Mouse (Mus musculus) right cerebral cortex, postnatal 14 days (tissue): Measurements from ENCODE around the gene Zkscan5.
"Not testable (repeated sequence)": the region's sequence is repeated elsewhere in the genome, so short reads cannot be mapped to it uniquely, and the experiment has no call there.

ENCODE experiments used
- DNase-seq: peaks from one replicate; pipeline ENCODE4 v3.0.0; 2022

The Zkscan5 gene

DNA sequence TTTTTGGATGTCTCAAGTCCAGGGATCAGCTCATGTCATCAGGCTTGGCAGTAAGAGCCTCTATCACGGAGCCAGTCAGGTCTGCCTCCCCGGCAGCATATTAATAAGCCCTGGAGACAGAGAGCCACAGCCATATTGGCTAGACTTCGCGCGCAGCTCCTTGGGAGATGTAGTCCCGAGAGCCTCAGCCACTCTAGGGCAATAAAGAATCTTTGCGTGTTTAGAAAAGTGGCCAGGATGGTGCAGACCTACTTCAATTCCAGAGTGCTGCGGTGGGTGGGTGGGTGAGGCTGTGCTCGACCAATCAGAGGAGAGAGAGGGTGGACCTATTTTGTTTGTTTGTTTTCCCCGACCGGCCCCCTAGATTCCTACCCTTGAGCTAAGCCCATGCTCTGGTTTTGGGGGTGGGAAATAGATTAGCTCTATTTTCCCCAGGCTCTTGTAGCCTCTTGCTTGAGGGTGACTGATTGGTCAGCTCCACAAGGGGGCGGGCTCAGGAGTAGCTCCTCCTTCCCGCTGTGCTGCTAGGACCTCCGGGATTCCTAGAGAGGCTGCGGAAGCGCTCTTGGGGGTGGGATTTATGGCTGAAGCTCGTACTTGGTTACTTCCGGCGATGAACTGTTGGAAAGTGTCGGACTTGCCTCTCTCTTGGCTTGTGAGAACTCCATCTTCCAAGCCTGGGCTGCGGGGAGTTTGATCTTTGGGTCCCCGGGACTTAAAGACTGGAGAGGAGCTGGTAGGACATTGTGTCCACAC lies at the start of gene Zkscan5:
Gene Zkscan5 (plus strand): TSS at position 627 of the 756 bp plus-strand sequence.
- peak; percentile 98 for DNase-seq

DNA sequence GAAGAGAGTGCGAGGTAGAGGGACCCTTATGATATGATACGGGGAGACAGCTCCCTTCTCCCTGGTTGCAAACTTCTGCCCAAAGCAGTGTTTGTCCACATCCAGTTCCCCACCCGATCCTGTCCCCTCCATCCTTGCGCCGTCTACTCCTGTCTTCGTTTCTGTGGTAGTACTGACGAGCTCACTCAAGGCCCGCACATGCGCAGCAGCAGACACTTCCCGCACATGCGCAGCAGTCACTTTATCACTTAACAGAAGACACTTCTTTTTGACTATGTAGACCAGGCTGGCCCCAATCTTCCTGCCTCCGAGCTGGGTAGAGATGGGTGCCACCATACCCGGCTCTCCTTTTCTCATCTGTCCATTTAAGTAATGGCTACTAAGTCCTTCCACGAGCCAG lies 43.0 kb upstream of the Zkscan5 start:
- no peak for DNase-seq

DNA sequence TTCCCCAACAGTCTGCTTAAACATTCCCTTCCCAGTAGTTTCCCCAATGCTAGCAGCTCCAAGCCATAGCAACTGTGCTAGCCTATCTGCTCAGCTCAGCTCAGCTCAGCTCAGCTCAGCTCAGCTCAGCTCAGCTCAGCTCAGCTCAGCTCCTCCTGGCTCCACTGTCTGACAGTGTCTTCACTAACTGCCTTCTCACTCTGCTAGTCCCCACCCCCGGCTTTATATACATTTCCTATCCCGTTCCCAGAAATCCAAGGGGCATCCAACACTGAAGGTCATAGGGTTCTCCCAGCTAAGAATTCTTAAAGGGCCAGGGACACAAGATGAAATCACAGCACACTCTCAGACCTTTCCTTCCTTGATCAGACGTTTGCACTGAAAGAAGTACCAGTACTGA lies 39.7 kb upstream of the Zkscan5 start:
- DNase-seq: no peak

DNA sequence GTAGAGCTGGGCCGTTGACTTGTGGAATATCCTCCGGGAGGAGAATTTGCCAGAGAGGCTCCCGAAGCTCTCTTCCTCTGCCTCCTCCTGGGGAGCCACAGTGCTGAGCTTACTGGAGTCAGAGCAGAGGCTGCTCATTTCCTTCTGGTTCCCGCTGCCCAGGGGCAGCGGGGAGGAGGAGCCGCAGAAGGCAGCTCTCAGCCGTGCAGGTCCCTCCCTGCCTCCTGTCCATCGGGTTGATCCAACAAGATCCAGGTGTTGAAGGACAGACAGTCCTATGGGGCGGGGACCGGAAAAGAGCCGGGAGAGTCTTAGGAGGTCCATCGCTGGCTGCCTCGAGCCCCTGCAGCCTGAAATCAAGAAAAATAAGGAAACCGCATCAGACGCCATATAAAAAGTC lies 39.2 kb upstream of the Zkscan5 start:
- no peak for DNase-seq

DNA sequence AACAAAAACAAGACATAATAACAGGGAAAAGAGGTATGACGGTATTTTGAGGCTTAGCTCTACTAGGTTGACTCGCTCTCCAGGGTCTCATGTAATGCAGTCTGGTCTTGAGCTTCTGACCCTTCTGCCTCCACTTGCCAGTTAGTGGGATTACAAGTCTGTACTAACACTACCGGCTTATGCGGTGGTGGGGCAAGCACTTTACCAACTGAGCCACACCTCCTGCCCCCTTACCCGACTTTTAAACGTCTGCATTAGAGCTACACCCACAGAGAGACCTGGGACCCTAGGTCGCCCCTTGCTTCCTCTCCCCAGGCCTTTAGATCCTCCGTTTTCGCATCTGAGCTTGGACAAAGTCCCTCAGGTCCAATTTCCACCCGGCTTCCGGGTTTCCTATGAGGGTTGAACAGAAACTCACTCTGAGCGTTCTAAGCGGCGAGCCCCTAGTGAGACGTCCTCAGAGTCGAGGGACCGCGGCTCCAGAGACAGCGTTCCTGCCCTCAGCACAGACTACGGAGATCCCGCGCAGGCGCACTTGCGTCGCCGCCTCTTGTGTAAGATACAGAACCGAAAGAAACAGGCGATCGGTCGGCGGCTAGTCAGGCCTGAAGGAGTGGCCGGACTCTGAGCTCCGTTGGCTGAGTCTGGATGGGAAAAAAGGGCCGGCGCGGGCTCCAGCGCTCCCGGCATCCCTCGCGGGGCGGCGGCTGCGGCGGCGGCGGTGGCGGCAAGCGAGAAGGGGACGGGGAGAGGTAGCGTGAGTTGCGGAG lies 37.6 kb upstream of the Zkscan5 start, which contains the start of the genes Ptcd1 and Cpsf4:
Gene Ptcd1 (minus strand): TSS at position 573 of the 770 bp plus-strand sequence.
Gene Cpsf4 (plus strand): TSS at position 678 of the 770 bp plus-strand sequence.
- DNase-seq: peak; percentile 99

DNA sequence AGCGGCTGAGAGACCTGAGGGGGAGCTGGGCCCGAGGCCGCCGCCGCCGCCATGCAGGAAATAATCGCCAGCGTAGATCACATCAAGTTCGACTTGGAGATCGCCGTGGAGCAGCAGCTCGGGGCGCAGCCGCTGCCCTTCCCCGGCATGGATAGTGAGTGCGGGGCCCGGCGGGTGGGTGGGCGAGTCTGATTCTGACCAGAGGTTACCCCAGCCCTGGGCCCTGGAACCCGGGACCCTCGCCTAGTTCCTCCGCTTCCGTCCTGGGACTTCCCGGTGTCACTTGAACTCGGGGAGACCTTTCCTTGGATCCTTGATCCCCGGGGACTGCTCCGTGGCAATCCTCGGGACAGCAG lies 37.1 kb upstream of the Zkscan5 start:
- no peak for DNase-seq

DNA sequence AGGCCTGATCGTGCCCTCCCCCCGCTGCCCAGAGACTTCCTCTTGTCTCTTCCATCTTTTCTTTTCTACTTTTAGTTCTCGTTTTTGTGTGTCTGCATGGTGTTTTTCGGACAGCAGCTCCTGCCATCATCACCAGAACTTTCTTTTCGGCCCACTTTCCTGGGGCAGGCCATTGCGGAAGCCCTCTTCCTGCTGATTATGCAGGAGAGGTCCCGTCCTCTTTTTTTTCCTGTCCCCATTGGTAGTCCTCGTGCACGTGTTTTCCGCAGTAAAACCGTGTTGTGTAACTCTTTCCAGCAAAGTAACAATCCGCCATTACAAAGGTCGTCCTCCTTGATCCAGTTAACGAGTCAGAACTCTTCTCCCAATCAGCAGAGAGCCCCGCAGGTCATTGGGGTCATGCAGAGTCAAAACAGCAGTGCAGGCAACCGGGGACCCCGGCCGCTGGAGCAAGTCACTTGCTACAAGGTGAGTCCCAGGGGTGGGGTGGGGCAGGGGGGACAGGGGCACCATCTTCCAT lies 25.8 kb upstream of the Zkscan5 start:
- DNase-seq: no peak

DNA sequence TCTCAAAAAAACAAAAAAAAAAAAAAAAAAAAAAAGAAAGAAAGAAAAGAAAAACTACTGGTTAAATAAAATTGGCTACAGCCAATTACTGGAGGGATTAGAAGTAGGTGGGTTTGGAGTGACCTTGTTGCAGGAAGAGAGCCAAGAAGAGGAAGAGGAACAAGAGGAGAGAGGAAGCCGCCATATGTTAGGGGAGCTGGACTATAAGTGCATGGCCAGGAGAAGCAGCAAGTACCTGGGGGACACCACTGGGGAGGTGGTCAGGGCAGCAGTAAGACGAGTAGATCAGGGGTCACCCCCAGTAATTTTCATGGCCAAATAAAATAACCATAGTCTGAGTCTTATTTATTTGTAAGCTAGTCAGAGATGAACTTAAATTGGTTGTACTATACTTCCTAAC lies 19.1 kb upstream of the Zkscan5 start:
- DNase-seq: no peak

DNA sequence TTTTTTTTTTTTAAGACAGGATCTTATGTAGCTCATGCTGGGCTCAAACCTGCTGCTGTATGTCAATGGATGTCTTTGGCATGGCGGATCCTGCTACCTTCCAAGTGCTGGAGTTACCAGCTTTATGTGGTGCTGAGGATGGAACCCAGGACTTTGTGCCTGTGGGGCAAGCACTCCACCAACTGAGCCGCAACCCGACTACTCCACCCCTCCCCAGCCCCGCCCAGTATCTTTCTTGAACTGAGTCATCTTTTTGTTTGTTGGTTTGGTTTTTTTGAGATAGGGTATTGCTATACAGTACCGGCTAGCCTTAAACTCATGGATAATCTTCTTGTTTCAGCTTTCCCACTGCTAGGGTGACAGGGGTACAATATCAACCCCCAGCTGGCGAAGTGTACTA lies 14.9 kb upstream of the Zkscan5 start:
- DNase-seq: no peak

DNA sequence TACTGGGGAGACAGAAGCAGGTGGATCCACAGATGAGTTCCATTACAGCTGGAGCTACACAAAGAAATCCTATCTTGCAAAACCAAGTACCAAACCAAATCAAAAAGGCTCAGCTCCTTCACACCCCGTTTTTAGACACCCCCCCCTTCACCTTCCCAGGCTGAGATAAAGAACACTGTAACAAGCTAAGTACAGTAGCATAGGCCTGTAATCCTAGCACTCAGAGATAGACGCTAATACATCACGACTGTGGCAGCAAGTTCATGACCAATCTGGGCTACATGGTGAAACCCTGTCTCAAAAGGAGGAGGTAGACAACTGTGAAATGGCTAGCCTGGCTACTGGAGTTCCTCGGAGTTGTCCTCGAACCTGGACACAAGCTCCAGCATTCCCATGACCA lies 14.0 kb upstream of the Zkscan5 start:
- no peak for DNase-seq

DNA sequence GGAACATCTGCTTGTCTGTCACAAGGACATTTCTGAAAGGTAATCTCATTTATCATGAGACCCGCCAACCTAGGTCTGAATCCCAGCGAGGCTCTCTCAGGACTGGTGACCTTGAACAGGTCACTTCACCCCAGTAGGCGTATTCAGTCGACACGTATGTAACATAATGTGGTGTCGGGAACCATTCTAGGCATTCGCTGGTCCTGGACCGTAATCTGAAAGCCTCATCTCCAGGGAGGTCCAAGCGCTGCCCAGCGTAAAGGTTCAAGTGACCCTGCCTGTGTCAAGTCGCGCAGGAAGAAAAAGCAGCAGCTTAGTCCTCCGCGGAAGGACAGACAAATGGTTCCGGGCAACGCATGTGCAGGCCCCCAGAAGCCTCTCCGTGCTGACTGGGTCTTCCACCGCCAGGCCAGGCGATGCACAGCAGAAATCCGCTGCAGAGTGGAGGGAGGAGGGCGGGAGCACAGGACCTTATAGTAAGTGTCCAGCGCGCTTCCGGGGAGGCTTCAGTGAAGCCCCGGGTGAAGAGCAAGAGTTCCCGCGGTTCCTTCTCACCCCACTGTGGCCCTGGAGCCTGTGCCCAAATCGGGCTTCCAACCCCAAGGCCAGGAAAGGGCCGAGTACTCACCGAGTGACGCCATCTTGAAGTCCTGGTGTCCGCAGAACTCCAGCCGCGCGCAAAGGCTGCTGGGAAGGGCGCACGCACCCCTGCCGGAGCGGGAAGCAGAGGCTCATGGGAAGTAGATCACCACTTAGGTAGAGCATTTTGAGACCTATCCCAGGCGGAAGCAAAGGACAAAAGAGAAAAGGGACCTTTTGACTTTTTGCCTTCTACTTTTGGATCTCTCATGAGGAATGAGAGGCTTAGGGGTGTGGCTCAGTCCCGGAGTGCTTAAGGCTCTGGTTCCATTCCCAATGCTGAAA lies 13.2 kb upstream of the Zkscan5 start:
- DNase-seq: peak; percentile 89

DNA sequence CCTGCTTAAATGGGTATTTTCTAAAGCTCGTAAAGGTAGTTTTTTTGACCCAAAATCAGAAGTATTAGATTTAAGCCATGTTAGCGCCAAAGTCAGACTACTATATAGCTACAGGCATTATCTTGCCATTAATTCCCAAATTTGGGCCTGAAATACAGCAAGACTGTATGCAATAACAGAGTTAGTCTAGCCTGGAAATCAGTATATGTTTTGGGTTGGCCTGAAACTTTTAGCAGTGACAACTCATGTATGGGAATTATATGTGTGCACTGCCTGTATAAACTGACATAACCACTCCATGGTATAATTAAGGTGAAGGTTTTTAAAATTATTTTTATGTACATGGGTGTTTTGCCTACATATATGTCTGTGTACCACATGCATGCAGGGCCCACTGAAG lies 12.4 kb upstream of the Zkscan5 start, which contains the start of gene Atp5j2:
Gene Atp5j2 (minus strand): TSS at position 101 of the 400 bp plus-strand sequence.
- DNase-seq: no peak

DNA sequence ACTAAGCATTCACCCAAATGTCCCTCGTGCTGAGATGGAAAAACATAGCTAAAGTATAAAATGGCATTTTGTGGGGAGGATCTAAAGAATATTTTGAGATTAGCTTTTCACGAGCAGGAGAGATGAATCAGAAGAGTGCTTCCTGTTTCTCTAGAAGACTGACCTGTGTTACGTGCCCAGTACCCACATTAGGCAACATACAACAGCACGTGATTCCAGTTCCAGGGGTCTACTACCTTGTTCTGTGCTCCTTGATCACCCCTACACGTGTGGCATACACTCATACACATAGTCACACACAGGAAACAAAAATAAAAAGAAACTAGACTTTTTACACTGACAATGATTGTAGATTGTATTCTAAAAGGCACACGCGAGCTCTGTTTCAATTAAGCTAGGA lies 4.0 kb upstream of the Zkscan5 start:
- no peak for DNase-seq

DNA sequence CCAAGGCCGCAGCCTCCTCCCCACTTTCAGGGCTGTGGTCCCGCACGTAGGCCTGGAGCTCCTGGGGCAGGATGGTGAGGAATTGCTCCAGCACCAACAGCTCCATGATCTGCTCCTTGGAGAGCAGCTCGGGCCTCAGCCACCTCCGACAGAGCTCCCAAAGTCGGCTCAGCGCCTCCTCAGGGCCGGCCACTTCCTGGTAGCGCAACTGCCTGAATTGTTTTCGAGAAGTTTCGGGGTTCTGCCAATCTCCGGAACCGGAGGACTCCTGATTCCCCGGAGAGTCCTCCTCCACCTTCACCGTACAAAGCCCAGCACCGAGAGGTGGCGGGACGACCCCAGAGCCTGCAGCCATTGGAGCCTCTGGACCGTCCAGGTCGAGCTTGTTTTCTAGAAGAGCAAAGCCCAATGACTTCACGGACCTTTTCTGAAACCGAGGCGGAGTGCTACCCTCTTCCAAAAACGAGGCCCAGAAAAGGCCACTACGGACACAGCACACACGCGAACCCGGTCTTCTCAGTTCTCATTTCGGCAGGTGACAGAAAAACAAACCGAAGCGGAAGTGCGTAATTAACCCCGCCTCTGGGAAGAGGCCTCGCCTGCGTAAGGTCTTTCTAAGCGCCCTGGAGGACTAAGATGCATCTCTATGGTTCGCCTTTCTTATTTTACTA lies 2.9 kb upstream of the Zkscan5 start, which contains the start of gene Zkscan14:
Gene Zkscan14 (minus strand): TSS at position 548 of the 671 bp plus-strand sequence.
- peak; percentile 59 for DNase-seq

DNA sequence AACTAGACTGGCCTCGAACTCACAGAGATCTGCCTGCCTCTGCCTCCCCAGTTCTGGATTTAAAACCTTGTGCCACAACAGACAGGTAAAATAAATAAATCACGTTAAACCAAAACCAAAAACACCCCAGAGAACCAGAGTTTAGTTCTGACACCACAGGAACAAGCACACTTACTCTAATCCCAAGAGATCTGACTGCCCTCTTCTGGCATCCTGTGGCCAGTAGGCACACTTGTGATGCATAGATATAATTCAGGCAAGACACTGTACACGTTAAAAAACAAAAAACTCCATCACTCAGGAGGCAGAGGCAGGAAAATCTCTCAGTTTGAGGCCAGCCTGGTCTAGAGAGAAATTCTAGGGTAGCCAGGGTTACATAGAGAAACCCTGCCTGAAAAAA lies 1.9 kb upstream of the Zkscan5 start:
- DNase-seq: no peak

DNA sequence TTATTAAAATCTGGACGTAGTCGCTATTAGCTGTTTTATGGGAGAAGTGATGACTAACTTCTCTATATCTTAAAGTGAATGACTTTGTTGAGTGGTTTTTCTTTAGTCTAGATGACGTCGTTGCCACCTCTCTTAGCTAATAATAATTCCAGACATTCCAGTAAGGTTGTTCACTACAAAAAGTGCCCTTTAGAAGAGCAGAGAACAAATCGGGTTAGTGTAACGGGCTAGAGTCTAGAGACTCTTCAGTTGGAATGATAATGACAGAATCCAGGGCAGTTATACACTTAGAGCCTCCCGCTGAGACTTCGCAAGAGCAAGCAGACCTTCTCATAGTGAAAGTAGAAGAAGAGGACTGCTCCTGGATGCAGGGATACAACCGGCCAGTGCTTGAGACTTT lies 679 bp downstream of the Zkscan5 start:
- DNase-seq: no peak

DNA sequence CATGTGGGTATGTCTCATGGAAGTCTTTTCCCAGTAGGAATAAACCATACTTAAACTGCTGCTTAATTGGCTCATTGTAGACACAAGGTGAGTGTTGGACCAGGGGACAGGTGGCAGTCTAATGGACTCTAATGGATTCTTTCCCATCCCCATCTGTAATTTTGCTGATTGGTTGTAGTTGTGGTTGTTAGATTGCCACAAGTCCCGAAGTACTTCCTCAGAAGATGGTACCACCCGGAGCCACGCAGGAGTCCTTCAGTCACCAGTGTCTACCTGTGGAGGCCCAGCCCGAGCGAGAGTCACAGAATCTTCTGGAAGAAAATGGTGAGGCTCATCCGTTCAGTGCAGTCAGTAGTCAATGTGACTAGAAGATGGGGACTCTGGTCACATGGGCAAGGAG lies 3.0 kb downstream of the Zkscan5 start:
- DNase-seq: no peak

DNA sequence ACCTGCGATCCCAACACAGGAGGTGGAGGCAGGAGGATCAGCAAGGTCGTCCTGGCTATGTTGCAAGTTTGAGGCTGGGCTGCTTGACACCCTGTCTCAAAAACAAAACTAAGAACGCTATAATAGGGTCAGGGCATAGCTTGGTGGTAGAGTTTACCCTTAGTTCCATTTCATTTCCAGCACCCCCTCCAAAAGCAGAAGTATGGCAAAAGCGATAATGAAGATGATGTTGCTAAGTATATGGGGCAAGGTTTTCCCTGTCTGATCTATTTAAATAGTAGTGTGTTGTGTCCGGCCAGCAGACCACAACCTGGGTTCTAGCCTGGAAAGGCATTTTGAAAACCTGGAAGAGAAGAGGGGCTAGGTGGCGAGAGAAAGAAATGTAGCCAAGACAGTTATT lies 3.6 kb downstream of the Zkscan5 start:
- DNase-seq: no peak

DNA sequence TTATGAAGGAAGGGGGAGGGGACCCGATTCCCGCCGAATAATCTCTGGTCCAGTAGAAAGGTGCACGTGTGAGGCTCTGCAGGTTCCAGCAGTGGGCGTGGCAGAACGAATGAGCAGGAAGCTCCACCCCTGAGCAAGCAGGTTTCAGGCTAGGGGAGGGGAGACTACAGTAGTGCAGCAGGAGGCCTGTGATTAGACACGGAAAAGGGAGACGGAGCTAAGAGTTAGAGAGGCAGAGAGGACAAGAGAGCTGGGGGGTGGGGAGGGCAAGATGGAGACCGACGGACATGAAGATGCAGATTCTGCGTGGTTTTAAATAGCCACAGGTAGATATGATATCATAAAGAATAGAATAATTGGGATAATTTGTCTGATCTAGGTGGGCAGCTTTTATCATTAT lies 4.0 kb downstream of the Zkscan5 start:
- not testable (repeated sequence) for DNase-seq

DNA sequence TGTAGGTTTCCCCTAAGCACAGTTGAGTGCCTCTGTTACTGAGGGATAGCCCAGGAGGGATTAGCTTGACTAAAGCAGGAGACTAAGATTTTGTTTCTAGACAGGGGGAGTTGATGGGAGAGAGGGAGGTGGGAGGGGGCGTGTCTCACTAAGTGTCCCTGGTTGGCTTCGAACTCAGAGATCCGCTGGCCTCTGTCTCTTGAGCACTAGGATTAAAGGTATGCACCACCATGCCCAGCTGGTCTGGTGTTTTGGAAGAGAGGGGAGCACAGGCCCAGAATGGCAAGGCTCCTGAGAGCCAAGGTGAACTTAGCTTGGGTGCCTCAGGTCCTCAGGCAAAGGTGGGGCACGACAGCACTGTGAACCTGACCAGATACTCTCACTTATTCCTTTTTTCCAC lies 7.0 kb downstream of the Zkscan5 start:
- no peak for DNase-seq

DNA sequence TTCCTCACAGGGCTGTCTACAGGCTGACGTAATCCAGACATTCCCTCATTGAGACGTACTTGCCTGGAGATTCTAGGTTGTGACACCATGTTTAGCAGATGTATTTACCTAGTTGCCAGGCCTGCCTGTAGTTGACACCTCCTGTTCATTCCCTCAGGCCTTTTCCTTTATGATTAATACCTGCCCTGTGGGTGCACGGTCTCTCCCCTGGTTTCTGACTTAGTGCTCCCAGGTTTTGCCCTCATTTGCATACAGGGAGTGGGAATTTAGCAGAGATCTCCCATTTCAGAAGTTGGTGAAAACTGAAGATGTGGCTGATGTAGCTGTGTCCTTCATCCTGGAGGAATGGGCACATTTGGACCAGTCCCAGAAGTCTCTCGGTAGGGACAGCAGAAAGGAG lies 7.9 kb downstream of the Zkscan5 start:
- DNase-seq: no peak

DNA sequence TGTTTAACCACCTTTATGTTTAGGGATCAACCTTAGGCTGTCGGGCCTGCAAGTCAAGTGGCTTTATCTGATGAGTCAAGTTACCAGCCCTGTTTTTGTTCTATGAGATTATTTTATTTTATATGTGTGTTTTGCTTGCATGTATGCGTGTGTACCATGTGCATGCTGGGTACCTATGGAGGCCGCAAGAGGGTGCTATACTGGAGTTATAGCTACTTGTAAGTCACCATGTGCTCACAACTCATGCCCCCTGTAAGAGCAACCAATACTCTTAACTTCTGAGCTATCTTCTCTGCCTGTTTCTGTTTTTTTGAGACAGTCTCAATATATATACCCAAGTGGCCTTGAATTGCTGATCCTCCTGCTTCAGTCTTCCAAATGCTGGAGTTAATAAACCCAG lies 9.1 kb downstream of the Zkscan5 start:
- DNase-seq: no peak
